Mouse (Mus musculus): ENCODE measurements at regions not wholly inside any gene's neighbourhood (a gene's known extent, or its start where the extent isn't known, plus 50 kb on each side); places are given as distances from the start of the nearest gene placed in this dataset.
"Not testable (repeated sequence)": the region's sequence is repeated elsewhere in the genome, so short reads cannot be mapped to it uniquely, and the experiment has no call there.

DNA sequence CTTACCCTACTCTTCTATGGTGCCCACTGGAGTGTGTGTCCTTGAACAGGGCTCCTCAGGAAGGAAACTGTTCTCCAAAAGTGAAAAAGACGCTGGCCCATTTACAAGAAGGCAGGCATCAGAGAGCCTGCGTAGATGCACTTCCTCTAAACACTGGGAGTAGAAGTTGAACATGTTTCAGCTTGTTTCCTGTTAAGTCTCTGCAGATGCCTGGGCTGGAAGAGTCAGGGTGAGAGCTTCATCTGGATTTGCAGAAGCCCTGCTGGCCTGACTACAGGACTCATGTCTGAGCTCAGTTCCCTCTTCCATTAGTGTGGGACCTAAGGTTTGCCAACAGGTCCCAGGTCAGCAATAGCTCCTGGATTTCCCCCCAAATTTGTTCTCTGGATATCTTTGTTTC is 54.7 kb upstream of the Nlrp1b start:
- no peak for DNase-seq (ENCODE audit: extremely low spot score)

DNA sequence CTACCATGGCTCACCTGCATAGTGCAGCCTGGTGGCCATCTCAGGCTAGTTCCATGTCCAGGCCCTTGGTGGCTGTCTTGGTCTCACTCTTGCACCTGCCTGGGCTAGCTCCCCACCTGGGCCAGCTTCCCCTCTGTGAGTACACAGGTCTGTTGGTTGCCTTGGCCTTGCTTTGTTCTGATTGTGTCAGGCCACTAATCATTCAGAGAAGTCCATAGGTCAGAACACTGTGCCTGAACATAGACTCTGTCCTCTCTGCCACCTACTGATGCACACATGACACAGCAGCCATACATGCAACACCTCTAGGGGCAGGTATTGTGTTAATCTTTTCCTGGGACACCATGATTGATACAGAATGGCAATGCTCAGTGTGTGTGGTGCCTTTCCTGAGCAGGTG is 57.7 kb upstream of the Nlrp1b start:
- not testable (repeated sequence) for DNase-seq (ENCODE audit: extremely low spot score)

DNA sequence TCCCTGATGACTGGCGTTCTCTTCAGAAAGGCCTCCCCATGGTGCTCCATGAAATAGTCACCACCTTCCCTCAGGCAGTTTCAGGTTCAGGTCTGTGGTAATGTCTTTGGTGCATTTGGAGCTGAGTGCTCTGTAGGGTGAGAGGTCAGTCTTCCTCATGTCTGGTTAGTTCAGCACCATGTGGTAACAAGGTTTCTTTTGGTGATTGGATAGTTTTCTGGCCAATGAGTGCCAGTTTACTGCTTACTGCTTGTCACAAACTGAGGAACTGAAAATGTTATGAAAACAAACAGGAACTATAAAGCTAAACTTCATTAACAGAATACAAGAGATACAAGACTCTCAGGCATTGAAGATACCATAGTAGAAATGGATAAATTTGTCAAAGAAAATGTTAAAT is 59.0 kb upstream of the Nlrp1b start:
- no peak for DNase-seq (ENCODE audit: extremely low spot score)

DNA sequence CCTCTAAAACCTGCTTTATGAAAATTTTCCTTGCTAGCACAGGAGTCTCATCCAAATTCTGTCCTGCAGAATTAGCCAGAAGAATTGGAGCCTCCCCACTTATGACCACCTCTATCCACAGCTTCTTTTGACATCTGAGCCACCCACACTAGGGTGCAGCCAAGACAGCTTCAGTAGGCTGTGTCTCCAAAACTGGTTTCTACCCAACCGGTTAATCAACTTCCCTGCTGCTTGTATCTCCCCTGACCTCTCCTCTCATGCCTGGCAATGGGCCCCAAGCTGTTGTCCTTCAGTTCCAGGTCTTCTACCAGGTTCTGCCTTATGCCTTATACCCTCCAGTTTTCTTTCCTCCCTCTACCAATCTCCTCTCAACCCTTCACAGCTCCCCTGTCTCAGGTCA is 68.9 kb upstream of the Nlrp1b start:
- DNase-seq (ENCODE audit: extremely low spot score), result no peak

DNA sequence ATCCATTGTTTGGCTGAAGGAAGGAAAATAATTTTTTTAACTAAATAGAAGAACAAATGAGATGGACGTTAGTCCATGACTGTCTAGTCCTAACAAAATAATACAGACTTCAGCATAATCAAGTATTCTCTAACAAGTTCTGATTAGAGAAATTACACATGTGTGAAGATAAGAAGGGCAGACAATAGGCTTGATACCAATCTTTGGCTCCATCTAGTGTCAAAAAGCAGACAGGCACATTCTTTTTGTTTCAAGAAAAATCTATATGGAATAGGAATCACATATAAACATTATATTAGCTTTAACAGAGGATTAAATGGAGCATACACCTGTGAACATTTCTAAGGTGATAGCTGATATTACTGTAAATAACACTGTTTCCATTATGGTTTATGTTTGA is 92.9 kb upstream of the Nlrp1b start:
- DNase-seq (ENCODE audit: extremely low spot score), result no peak

DNA sequence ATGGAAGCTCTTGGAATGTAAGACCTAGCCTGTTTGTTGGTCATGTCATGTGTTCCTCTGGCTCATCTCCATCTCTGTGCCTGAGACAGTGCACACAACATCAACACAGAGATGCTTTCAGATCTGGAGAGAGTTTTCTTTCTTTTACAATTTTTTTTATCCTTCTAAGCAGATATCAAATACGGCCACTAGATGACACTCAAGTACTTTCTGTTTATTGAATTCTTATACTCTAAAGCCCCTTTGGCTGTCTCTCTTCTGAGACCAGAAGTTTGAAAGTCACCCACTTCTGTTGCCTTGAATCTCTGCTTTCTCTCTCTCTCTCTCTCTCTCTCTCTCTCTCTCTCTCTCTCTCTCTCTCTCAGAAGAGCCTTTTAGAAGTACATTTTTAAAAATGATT is 106.9 kb upstream of the Nlrp1b start:
- peak; percentile 24 for DNase-seq (ENCODE audit: extremely low spot score)

DNA sequence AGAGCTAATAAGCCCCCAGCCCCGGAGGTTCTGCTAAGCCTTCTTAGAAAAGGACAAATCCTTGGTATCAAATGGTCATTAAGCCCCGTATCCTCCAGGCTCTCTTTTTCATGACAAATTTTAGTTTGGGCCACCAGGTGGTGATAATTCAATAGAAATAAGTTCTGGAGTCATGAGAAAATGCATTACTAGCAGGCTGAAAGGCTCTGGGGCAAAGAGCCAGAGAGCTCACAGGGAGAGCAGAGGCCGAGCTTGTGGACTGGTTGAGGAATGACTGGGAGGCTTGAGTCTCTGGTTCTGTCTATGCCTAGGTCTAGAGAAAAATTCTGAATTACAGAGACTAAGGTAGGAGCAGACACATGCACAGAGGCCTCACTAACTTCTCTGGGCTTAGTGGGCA is 115.5 kb upstream of the Nlrp1b start:
- DNase-seq (ENCODE audit: extremely low spot score), result no peak

DNA sequence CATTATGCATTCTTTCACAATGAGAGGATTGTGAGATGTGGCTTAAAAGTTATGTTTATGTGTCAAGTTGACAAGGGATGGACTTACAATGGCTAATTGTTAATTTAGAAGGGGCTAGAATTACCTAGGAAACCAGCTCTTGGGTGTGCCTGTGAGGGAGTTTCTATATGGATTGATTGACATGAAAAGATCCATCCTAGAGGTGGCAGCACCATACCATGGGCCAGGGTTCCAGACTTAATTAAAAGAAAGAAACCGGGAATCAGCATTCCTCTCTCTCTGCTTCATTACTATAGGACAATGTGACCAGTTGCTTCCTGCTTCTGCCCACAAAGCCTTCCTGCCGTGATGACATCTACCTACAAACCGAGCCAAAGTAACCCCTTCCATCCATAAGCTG is 126.6 kb upstream of the Nlrp1b start:
- no peak for DNase-seq (ENCODE audit: extremely low spot score)

DNA sequence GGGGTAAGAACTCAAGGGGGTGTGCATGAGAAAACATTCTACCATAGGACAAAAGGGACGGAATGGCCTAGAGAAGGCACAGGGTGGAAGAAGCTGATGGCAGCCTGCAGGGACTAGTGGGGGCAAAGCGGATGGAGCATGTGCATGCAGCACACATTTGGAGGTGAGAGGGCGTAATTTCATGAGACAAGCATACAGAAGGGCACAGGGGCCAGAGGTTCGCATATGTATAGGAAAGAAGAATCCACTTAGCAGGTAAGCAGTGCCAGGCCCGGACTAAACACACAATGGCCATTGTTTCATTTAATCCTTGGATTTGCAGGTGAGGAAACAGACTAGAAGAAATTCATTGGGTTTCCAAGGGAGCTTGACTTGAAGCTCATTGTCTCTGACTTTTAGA is 130.3 kb upstream of the Nlrp1b start:
- DNase-seq (ENCODE audit: extremely low spot score), result no peak

DNA sequence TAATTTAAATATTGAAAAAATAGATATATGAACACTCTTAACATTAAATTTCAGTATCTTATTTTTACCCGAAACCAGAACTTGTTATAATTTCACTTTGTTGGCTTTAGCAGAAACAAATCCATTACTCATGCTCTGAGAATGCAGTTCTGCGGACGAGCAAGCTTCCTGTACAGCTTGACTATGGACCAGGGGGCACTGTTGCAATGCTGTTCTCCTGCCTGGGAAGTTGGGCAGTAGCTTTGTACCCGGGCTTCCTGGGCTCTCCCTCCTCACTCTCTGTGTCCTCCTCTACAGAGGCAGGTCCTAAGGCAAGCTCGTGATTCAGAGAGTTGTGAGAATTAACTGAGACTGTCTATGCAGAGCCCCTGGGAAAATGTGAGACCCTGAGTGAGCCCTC is 141.3 kb upstream of the Nlrp1b start:
- no peak for DNase-seq (ENCODE audit: extremely low spot score)

DNA sequence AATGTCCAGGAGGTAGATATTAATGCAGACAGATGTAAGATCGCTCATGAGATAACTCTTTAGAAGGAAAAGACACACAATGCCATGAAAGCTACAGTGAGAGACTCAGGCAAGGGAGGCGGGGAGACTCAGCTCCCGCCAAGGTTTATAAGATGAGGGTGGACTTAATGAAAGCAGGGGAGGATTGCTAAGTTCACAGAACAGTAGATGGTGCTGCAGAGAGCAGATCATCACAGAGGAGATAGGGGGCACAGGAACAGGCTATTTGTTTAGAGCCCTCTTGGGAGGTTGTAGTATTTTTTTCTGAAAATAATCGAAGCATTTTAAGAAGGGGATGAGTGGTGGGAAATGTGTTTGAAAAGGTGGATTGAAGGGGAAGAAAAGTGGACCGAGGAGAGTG is 144.6 kb upstream of the Nlrp1b start:
- no peak for DNase-seq (ENCODE audit: extremely low spot score)

DNA sequence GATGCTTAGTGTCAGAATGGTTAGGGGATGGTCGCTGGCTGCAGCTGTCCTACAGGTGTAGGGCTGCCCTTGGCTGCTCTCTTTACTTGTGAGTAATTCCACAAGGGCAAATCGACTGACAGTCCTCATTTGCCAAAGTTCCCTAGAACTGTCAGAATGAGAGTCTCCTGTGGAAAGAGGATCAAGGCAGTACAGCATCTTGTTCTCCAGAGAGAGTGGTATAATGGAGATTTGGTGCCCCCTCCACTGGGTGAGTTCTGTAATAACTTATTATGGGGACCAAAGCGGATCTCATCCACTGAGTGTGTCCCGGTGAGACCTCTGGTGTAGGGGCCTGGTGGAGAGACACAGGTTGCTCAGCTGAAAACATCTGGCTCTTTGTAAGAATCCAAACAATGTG is 157.9 kb upstream of the Nlrp1b start:
- DNase-seq (ENCODE audit: extremely low spot score), result no peak

DNA sequence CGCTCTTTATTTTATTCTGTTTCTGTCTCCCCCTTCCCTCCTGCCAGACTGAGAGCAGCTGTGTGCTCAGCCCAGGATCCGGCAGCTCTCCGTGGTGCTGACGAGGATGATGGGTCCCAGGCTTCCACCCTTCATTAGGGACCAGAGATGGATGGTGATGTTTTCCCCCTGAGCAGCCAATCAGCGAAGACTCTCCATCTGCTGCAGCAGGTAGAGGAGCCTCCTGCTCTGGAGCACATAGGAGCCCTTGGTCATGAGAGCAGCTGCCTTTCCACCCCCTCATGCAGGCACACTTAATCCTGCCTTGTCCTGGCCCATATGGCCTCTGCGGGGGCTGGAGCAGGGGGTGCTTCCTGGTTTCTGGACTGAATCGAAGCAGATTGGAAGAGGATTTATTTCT is 159.1 kb upstream of the Nlrp1b start:
- peak; percentile 57 for DNase-seq (ENCODE audit: extremely low spot score)

DNA sequence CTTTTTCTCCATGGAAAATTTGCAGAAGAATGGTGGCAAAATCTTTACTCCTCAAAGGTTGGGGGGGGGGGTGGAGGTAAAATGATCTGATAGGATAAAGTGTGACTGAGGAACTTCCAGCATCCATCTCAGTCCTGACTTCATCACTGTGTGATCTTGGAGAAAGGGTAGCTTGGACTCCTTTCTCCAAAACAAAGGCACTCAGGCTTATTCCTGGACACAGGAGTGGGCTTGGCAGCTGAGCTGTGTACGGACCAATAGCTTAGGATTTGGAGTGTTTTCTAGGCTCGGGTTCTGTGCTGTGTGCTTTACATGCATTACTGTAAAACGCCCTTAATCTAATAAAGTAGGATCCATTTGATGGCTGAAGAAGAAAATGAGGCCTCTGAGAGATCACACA is 159.6 kb upstream of the Nlrp1b start:
- DNase-seq (ENCODE audit: extremely low spot score), result no peak

DNA sequence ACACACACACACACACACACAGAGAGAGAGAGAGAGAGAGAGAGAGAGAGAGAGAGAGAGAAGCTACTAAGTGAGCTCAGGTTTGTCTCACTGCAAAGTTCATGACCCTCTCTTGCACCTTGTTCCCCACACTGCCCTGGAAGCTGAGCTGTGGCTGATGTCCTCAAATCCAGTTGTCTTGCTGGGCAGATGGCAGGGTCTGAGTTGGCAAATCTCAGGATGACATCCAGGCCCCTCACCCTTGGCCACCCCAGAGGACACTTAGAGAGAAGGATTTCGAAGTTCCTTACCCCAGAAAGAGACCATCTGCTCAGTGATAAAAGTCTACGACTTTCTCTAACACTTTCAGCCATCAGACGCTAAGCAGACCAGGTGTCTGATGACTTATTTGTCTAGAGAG is 160.1 kb upstream of the Nlrp1b start:
- DNase-seq (ENCODE audit: extremely low spot score), result no peak

DNA sequence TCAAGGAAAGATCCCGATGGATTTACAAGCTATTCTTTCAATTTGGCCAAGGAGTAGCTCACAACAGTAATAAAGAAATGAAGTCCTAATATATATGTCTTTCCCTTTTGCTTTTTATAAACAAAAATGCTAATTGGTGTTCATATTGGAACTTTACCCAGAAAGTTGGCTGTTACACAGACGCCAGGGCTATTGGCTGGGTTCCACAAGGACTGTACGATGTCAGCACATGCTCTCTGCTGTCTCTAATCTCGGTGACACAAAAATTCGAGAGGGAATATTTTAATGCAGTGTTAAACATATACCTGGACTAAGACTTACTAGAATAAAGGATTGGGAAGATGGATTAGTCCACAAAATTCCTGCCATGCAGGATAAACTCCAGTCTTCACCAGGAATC is 162.9 kb upstream of the Nlrp1b start:
- no peak for DNase-seq (ENCODE audit: extremely low spot score)

DNA sequence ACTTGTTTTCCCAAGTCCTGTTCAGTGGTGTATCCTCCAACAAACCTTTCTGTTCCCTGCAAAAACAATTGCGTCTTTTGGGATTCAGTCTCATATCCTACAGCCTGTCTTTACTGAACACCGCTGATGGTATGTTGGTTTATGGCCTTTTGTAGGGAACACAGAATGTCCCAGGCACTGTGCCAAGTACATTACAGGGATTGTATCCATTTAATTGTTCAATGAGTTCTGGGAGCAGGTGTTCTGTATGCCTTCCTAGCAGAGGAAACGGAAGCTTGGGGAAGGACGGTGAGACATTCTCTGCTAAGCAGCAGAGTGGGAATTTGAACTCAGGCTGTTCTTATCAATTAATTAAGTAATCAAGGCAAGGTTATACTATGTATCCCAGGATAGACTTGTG is 164.5 kb upstream of the Nlrp1b start:
- DNase-seq (ENCODE audit: extremely low spot score), result no peak

DNA sequence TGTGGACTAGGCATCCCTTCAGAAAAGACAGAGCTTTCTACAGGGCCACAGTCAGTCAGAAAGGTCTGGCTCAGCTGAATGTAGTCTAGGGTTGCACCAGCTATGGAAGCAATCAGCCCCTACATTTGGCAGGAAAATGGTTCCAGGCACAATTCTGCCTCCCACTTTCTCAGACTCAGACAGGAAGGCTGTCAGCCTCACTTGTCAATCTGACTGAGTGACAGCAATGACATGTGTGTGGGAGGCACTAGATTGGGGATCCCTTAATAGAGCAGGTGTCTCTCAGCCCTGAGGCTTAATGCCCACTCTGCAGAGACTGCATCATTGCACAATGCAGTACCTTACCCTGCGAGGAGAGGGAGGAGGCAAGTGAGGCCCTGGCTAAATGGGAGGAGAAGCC is 165.1 kb upstream of the Nlrp1b start:
- no peak for DNase-seq (ENCODE audit: extremely low spot score)

DNA sequence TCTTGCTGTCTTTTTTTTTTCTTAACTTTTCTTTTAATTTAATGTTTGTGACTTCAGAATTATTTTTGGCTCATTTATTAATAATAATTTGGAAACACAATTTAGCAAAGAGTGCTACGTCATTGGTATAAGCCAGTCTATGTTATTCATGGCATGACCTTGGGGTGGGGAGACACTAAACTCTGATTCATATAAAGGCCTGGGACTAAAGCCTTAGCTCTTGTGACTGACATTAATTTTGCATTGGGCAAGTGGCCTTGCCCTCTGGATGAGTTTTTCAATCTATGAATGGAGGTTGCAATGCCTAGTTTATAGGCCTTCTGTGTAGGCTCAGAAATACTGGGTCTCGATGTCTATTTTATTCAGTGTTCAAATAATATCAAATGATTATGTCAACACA is 169.8 kb upstream of the Nlrp1b start:
- no peak for DNase-seq (ENCODE audit: extremely low spot score)

DNA sequence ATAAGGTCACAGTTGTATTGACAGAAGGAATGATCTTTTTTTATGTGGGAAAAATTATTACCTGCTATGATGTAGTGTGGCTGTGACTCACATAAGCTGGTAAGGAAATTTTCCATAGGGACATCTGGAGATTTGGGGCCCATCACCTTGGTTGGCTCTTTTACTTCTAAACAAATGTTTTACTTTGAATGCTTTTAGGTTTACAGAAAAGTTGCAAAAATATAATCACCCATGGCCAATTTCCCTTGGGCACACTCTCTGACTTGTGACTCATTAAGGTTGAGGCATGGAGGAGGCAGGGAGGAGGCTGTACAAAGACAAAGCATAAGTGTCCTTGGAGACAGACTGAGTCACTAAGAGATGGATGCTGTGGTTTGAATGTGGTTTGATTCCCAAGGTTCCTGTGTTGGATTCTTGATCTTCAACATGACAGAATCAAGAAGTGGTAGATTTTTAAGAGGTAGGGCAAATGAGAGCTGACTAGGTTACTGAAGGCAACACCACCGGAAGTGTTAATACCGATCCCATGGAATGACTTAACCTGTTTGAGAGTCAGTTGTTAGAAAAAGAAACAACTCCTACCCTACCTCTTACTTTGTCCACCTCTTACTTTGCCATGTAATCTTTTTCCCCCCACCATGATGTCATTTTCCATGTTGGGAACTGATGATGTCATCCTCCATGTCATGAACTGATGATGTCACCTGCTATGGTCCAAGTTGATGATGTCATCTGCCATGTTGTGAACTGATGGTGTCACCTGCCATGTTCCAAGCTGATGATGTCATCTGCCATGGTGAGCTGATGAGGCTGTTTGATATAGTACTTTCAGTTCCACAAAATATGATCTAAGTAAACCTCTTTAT is 171.1 kb upstream of the Nlrp1b start:
- DNase-seq (ENCODE audit: extremely low spot score), result no peak

DNA sequence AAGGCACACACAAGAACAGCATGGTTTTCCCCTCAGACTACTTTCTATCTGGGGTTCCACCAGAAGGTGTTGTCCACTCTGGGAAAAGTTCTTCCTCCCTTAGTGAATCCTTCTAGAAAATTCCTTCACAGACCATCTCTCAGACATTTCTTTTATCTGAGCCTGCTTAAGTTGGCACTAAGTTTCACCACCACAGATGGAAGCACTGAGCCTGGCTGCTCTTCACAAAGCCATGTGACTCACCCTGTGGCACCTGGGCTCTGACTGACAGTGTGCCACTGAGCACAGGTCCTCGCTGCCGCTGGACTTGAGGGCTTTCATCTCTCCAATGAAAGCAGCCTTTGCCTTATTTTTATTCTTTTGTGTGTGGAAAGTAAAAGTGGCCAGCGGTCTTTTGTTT is 173.8 kb upstream of the Nlrp1b start:
- no peak for DNase-seq (ENCODE audit: extremely low spot score)

DNA sequence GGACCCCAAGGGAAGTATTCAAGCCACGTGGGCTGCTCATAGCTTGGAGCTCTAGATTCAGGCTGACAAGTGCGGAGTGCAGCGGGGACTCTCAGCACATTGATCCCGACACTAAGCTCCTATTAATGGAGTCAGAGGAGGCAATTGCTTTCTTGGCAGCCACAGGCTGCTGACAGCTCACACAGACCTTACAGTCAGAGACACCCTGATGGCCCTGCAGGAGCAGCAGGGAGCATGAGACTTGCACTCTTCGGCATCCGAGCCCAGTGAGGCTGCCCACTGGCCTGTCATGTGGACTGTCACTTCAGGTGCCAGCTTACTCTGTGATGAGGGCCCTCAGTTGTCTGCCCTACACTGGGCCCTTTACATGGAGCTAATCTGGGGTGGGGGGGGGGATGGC is 176.5 kb upstream of the Nlrp1b start:
- DNase-seq (ENCODE audit: extremely low spot score), result no peak

DNA sequence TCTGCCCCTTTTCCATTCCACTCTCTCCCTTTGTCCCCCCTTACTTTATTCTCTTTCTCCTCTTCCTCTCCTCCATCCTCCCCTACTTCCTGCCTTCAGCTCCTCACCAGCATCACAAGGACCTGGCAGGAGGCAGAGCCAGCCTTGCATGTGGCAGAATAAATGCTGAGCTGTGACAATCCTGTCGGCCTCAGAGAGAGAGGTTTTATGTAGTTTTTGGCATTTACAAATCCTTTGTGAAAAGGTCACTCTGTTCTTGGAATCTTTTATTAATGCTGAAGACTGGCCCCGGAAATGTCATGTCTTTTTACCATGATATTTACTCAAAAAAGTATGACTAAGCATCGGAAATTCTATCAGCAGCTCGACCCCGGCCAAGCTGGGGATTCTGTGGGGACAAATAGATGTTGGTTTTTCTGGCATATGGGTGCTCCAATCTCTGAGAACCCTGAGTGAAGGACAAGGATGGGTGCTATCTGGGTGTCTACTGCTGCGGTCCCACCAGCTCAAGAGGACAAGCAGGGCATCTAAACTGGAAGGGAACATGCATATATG is 178.8 kb upstream of the Nlrp1b start:
- DNase-seq (ENCODE audit: extremely low spot score), result no peak

DNA sequence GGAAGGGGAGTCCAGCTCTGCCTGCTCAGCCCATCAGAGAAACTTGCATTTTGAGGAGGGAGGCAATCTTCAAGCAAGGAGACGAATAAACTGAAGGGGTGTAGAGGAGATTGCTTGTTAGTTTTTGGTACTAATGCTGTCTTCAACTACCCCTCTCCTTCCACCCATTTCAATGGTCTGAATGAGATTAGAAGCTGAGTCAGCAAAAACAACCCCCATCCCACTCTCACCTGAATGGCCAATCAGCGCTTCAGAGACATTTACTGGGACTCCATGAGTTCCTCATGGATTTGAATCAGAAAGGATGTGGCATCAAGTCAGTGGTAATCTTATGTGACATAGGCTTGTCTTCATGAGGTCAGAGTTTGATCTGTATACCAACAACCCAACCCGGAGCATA is 180.0 kb upstream of the Nlrp1b start:
- no peak for DNase-seq (ENCODE audit: extremely low spot score)
